Mouse (Mus musculus) cerebellum, postnatal 4 days (tissue): Measurements from ENCODE around the gene Chd1.

ENCODE experiments used
- DNase-seq, 2 experiments: peaks; one replicate each; pipeline ENCODE4 v3.0.0; 2022; ENCODE audit warnings: low spot score in 2 of 2, mixed read lengths in 1 of 2

The Chd1 gene

DNA sequence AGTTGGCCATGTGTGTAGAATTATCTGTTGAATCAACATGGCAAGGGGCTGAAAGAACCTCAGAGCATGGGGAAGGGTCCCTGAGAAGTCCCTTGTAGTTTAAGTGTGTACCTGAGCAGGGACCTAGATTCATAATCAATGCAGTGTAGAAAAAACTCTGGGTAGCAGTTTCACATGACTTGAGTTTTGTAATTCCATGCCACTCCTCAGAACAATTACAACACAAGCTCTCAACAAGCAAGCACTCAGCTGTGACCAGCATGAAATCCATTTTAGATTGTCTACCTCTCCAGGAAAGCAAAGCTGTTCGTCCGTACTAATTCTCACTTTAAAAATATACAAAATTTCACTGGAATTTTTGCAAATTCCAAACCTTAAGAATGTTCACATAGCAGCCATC, 105.2 kb downstream of the Chd1 start:
- DNase-seq = no peak

DNA sequence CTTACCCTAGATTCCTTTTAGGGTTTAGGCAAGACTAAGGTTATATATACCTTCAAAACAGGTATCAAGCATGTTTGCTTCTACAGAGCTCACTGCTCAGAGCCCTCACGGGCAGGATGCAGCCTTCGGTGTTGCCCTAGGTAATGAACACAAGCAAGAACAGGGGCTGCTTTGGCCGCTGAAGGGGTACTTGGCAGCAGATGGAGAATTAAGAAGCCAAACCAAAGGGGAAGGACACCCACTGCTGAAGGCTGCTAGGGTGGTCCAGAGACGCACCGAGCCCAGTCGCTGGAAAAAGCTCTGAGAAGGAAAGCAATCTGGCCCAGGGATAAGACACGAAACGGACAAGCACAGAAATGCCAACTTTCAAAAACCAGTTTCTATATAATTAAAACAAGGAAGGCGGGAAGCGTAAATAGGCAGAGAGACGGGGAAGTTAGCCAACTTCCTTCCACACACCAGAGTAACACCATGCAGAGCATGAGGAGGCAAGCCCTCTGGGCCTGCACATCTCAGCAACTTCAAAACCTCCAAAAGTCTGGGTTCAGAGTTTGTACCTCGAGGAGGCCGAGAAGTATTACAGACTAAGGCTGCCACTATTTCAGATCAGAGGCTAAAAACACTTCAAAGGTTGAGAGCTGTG, 107.5 kb downstream of the Chd1 start:
- no peak for DNase-seq

DNA sequence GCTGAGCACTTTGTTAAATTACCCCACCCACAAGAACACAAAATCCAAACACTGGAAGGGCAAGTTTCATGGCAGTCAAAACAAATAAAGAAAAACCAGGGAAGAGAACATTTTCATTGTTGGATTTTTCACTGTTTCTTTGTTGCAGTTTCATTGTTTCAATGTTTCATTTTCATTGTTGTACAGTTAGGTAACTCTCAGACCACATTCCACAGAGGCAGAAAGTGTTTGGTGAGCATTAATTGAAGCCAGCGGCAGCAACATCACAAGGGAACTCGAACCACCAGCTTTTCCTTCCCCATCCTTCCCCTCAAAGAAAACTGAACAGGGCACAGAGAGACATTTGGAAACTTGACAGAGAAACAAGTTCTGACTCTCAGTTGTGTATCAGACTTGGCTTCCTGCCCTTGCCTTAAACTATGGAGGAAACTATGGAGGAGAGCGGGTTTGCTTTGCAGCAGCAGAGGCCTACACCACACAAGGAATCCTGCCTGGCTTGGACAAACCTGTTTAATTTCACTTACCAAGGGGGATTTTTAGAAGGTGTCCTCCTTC, 109.0 kb downstream of the Chd1 start:
- no peak for DNase-seq

DNA sequence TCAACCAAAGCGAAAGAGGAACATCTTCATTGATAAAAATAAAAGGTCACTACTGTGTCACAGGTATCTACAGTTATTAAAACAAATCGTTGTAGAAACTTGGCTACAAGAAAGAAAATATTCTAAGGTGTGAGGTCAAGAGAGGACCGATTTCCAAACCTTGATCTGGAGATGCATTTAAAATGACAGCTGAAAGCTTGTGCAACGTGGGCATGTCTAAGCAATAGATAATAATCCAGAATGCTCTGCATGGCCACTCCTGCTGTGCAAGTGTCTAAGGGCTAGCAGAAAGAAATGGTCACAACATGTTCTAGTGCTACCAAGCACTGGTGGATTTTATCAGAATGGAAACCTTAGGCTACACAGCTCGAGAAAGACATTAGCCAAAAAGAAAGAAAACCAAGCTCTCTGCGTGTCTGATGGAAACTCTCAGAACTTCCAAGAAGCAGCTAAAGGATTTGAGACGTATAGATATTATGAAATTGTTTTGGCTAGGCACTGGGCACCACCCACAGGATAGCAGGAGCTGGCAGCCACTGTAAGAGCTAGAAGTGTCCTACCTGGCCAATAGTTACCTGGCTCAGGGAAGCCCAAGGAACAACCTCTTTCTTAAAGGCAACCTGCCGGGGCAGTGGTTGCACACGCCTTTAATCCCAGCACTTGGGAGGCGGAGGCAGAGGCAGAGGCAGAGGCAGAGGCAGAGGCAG, 110.7 kb downstream of the Chd1 start:
- no peak for DNase-seq

DNA sequence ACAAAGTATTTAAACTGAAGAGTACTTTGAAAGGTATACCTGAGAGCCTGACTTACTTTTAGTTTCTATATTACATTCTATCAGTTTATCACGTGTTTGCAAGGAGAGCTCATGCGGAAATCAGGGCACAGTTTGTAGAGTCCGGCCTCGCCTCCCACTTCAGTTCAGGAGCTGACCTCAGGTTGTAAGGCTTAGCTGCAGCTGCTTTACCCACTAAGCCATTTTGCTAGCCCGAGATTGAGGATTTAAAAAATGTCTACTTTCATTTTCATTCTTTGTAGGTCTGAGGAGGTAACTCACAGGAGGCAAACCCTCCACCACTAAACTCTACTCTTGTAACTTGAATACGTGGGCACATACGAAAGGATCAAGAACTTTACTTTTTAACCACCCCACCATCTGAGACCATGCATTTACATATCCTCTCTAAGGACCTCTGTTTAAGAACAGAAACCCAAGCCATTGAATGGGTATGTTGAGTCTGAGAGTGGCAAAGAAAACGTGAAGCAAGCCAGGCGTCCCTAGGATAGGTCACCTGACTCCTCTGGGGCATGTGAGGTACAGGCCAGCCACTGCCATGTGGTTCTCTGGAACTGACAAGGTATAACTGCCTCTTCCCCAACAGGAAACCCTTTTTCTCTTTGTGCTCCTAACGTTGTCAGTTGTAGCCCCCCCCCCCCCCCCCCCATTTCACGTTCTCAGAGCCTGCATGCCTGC, 111.8 kb downstream of the Chd1 start:
- DNase-seq = no peak

DNA sequence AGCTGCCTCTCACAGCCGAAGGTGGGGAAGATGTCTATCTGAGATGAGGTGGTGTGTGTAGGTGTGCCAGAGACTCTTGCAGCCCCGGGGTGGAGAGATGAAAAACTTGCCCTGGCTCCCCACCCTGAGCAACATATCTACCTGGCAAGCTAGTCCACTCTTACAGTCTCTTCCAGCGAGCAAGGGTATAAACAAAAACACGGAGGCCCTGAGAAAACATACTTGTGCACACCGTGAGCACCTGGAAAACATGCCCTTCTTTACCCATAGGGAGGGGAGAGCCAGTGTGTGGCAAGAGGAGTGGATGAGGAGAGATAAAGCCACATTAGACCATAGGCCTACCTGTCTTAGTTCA, 112.3 kb downstream of the Chd1 start:
- no peak for DNase-seq

DNA sequence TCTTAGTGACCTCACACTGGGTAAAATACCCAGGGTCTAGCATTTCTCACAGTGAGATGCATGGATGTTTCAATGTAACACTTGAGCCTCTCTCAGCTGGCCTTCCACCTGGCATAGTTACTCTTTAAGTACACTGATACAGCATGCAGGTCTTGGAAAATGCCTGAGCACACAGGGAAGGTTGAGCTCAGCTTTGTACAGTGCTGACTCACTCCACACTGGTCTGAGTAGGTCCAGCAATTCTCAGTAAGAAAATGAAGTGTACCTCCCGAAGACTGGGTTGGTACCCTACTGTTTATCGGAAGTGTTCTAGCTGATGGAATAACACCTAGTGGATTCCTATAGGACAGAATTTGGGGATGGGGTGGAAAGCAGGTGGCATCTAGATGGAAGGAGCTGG, 112.9 kb downstream of the Chd1 start:
- no peak for DNase-seq

DNA sequence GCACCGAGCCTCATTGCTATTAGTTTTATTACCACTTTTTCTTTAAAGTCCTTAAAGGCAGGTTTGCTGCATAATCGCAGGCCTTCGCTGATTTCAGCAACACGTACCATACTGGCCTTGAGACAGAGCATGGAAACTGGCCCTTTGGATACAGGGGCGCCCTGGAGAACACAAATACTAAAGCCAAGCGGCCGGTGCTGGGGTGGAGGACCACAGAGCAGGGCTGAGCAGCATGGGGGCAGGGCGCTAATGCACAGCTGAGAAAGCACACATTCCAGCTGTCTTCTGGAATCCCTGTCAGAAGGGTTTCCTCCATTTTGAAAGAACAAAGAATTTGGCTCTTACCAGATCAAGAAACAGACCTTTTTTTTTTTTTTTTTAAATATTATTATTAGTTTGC, 113.6 kb downstream of the Chd1 start:
- DNase-seq = no peak

DNA sequence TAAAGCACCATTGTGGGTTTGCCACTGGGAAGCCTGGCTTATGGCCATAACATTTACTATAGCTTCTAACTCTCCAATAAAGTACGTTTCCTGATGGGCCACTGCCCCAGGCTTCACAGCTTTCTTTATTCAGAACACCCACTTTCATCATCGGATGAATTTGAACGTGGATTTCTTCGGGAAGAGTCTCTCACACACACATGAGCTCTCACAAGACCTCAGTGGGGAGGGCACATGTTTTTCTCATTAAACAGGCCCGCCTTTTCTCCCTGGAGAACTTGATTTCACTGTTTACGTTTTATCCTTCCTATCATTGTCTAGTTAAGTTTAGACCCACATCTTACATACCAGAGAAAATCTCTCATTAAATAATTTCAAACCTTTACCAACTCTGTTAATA, 115.4 kb downstream of the Chd1 start:
- no peak for DNase-seq

DNA sequence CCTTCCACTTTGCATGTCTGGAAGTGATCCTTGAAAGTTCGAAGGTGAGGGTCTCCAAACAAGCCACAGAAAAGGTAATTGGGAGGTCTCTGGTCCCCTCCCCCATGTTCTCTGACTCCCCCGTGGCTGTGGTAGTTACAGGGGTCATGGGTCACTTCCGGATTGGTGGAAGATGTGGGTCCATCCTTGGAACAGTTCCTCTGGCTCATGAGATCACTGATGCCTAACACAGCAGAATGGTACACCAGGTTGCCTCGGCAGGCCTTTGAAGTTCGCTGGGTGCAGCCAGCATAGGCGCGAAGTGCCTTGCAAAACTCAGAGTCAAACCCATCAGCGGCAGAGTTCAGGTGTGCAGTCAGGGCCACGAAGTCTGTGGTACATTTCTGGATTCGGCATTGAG, 116.0 kb downstream of the Chd1 start:
- DNase-seq = no peak

DNA sequence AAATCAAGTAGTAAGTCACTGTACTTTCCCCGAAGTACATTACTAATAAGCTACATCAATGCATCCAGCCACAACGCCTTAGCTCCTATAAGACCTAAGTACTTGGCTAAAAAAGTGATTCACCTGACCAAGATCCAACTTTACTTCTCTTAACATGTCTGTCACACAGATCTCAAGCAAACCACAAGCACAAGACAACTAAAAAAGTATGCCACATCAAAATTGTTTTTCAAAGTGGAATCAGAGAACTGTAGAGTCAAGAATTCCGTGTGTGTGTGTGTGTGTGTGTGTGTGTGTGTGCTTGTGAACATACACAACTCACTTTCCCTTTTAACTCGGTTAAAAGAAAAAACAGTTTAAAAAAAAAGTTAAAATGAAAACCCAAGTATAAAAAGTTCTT, 116.9 kb downstream of the Chd1 start:
- no peak for DNase-seq
